Mouse (Mus musculus) heart, adult 2 months (tissue): ENCODE results near the gene Eno1. TPM values are rescaled to one million over a fixed set of nuclear protein-coding genes. Genes with fewer than 3 reads are reported as not detected.
"Not testable (repeated sequence)": the region's sequence is repeated elsewhere in the genome, so short reads cannot be mapped to it uniquely, and the experiment has no call there.

ENCODE experiments used
- DNase-seq, 2 experiments: peaks; one replicate each; pipeline ENCODE4 v3.0.0; 2021
- H3K27ac ChIP-seq: fragments of 200-600 bp; 2 replicates; pipeline ENCODE4 v1.8.1; 2022
- H3K27me3 ChIP-seq: fragments of 200-500 bp; 2 replicates; pipeline ENCODE4 v1.6.1; 2012; ENCODE audit warnings: mild to moderate bottlenecking, low read length, inconsistent platforms, mixed read lengths; ENCODE audit not compliant: control insufficient read depth, insufficient read depth
- H3K36me3 ChIP-seq: fragments of 200-500 bp; 2 replicates; pipeline ENCODE4 v1.6.1; 2012; ENCODE audit warnings: low read length, inconsistent platforms; ENCODE audit not compliant: control insufficient read depth, insufficient read depth
- H3K4me1 ChIP-seq: fragments of 200-500 bp; 2 replicates; pipeline ENCODE4 v1.6.1; 2011; ENCODE audit warnings: low read length; ENCODE audit not compliant: control insufficient read depth, insufficient read depth
- H3K4me3 ChIP-seq: fragments of 200-600 bp; 2 replicates; pipeline ENCODE4 v1.8.1; 2022
- H3K79me2 ChIP-seq: fragments of 200-500 bp; replicated peaks from 2 replicates; pipeline ENCODE4 v1.6.1; 2012; ENCODE audit warnings: mild to moderate bottlenecking, inconsistent platforms, low read length, moderate library complexity, mixed read lengths; ENCODE audit not compliant: control insufficient read depth, insufficient read depth
- H3K9ac ChIP-seq: fragments of 200-500 bp; 2 replicates; pipeline ENCODE4 v1.6.1; 2012; ENCODE audit warnings: low read depth, mild to moderate bottlenecking, control low read depth, inconsistent platforms, low read length, mixed read lengths
- CTCF ChIP-seq: fragments of 200-600 bp; IDR thresholded peaks from 2 replicates; pipeline ENCODE4 v1.8.1; 2022; ENCODE audit warnings: antibody characterized with exemption, mild to moderate bottlenecking, moderate library complexity
- EP300 ChIP-seq: fragments of 200-500 bp; IDR thresholded peaks from 2 replicates; pipeline ENCODE4 v1.6.1; 2011; ENCODE audit warnings: low read depth, low read length, control low read depth; ENCODE audit not compliant: insufficient read depth
- POLR2A ChIP-seq: fragments of 200-500 bp; IDR thresholded peaks from 2 replicates; pipeline ENCODE4 v1.6.1; 2011; ENCODE audit warnings: mild to moderate bottlenecking, low read depth, low read length, control low read depth; ENCODE audit not compliant: insufficient read depth
- WGBS: fragments of 180-500 bp; shearing (Covaris S2); methylation state at CpG from one replicate; pipeline ENCODE4 v1.1.7; 2018; 5-methylcytosine and 5-hydroxymethylcytosine counted together
- intact Hi-C: fragments of 180-260 bp; cut with DNase I; formaldehyde crosslinking; loops from one replicate; pipeline ENCODE4 v1.15.1; 2025
- polyA plus RNA-seq: library from polyadenylated mRNA; depleted of rRNA; stranded (reverse); fragments of >200 nt; gene quantifications from 2 replicates; pipeline ENCODE4 v1.2.3, GENCODE M21; 2012
- total RNA-seq, 2 experiments: library from RNA; stranded (reverse); gene quantifications; 2 replicates each; pipeline ENCODE4 v1.2.3; 2021

Gene Eno1
- total and polyA plus RNA-seq, 3 experiments = 111 to 179 (median 113) TPM

DNA sequence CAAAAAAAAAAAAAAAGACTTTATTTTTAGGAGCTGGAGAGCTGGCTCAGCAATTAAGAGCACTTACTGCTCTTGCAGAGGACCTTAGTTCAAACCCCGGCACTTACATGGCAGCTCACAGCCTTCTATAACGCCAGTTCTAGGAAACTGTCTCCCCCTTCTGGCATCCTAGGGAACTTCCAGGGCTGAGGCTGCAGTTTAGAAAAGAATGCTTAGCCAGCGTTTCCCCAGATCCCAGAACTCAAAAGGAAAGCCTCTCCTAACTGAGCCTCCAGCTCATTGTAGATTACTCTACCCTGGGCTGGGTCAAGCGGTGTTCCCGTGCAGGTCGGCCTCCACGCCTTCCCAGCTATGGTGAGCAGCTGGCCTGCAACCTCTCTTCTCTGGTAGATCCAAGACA, 28.4 kb downstream of the Eno1 start:
- H3K9ac ChIP-seq = no peak overlapping the region
- 52% methylated on average over 7 of the region's 7 CpGs for WGBS
- H3K27me3 ChIP-seq = no peaks in the 10 kb centered on the region
- H3K36me3 ChIP-seq = no peaks in the 10 kb centered on the region
- no peaks in the 10 kb centered on the region for H3K79me2 ChIP-seq
- no peak overlapping the region for H3K4me3 ChIP-seq
- no peak for DNase-seq
- intact Hi-C loops = no loop called here
- peaks cover 6% of the 10 kb centered on the region for H3K4me1 ChIP-seq
- TF ChIP-seq CTCF (peak; percentile 76), POLR2A (no peak), EP300 (no peak)
- H3K27ac ChIP-seq = no peak overlapping the region

DNA sequence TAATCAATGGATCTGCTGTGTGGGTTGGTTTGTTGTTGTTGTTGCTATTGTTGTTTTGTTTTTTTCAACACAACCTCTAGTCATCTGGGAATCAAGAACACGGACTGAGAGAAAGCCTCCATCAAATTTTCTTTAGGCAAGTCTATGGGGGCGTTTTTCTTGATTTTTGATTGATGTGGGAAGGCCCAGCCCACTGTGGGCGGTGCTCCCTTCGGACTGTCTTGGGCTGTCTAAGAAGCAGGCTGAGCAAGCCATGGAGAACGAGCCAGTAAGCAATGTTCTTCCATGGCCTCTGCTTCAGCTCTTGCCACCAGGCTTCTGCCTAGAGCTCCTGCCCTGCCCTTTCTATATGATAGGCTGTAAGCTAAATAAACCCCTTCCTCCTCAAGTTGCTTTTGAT, 28.9 kb downstream of the Eno1 start:
- no peak for TF ChIP-seq EP300
- no peak for TF ChIP-seq CTCF
- no peak for TF ChIP-seq POLR2A
- WGBS = 72% methylated on average over 5 of the region's 5 CpGs
- no peak for DNase-seq
- H3K4me3 ChIP-seq = no peak overlapping the region
- H3K4me1 ChIP-seq = peaks cover 7% of the 10 kb centered on the region
- intact Hi-C loops = no loop called here
- no peak overlapping the region for H3K9ac ChIP-seq
- H3K36me3 ChIP-seq = no peaks in the 10 kb centered on the region
- no peak overlapping the region for H3K27ac ChIP-seq
- H3K27me3 ChIP-seq = no peaks in the 10 kb centered on the region
- H3K79me2 ChIP-seq = no peaks in the 10 kb centered on the region

GRCm38 (mm10) chr4:150266655-150267223, 30.2 kb downstream of the Eno1 start:
- TF ChIP-seq EP300 (no peak), CTCF (no peak), POLR2A (no peak)
- Histone ChIP-seq H3K9ac (no peak overlapping the region), H3K4me1 (peaks cover 7% of the 10 kb centered on the region), H3K4me3 (no peak overlapping the region), H3K27me3 (no peaks in the 10 kb centered on the region), H3K27ac (no peak overlapping the region), H3K36me3 (no peaks in the 10 kb centered on the region), H3K79me2 (no peaks in the 10 kb centered on the region)
- intact Hi-C loops = no loop called here
- WGBS = 61% methylated on average over 21 of the region's 21 CpGs
- DNase-seq = no peak

DNA sequence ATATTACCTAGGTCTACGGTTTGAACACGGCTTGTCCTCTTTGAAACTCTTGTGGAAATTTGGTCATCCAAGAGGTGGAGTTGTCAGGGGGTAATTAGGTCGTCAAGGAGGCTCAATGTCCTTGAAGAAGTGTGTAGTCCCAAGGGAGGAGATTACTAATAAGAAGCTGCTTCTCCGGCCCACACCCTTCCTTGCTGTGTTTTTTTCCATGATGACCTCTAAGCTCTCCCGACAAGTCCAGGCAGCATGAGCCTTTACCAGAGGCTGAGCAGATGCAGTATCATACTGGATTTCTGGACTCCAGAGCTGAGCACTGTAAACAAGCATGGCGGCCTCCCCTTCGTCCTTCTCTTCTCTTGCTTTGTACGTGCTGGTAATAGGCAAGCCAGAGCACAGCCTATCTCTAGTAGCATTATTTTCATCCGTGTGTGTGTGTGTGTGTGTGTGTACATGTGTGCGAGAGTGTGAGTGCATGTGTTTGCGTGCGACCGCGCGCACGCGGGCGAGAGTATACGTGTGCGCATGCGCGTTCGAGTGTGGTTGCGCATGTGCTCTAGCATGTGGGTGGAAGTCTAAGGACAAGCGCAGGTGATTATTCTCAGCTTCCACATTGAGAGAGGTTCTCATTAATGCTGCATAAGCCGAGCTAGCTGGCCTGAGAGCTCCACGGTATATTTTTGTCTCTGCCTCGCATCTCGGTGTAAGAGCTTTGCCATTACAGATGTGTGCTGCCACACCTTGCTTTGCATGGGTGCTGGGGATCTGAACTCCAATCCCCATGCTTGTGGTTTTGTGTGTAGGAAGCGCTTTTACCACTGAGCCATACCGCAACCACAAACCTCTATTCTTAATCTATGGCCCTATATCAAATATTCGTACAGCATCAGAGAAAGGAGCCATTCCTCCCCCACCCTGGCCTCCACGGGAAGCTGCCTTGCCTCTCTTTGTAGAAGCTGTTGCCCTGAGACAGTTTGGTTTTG, 32.4 kb downstream of the Eno1 start:
- DNase-seq = no peak
- 77% methylated on average over 33 of the region's 33 CpGs for WGBS

DNA sequence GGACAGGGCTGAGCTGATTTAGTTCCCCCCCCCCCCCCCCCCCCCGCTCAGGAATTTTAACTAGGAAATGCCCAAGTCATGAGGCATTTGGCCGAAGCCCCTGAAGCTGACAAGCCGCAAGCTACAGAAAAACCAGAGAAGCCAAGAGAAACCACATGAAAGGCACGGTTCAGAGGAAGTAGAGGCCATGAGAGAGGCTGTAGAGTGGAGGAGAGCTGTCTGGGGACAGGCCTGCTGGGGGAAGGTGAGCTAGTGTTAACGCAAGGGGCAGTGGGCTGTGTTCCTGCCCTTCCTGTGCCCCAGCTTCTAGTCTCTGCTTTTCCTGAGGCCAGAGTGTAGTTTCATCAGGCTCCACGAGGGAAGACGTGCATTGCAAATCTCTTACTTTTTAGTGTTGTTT, 33.2 kb downstream of the Eno1 start:
- Histone ChIP-seq H3K79me2 (no peaks in the 10 kb centered on the region), H3K27ac (no peak overlapping the region), H3K4me1 (peaks cover 12% of the 10 kb centered on the region), H3K9ac (peak overlapping the region; percentile 44; the same call in 1 of the 2 replicates), H3K27me3 (no peaks in the 10 kb centered on the region), H3K4me3 (no peak overlapping the region), H3K36me3 (no peaks in the 10 kb centered on the region)
- TF ChIP-seq CTCF (0 out of 2 replicates have a peak, but pooled peaks have one; percentile 3), POLR2A (no peak)
- DNase-seq = no peak
- 27% methylated on average over 7 of the region's 7 CpGs for WGBS
- intact Hi-C loops = no loop called here

More for the DNA sequence above, 32.4 kb downstream of the Eno1 start:
- no peak overlapping the region for H3K4me3 ChIP-seq
- no peak overlapping the region for H3K9ac ChIP-seq
- H3K36me3 ChIP-seq = no peaks in the 10 kb centered on the region
- peaks cover 12% of the 10 kb centered on the region for H3K4me1 ChIP-seq
- TF ChIP-seq POLR2A (no peak), CTCF (no peak), EP300 (no peak)
- intact Hi-C loops = no loop called here
- no peaks in the 10 kb centered on the region for H3K27me3 ChIP-seq
- H3K27ac ChIP-seq = no peak overlapping the region
- H3K79me2 ChIP-seq = no peaks in the 10 kb centered on the region

DNA sequence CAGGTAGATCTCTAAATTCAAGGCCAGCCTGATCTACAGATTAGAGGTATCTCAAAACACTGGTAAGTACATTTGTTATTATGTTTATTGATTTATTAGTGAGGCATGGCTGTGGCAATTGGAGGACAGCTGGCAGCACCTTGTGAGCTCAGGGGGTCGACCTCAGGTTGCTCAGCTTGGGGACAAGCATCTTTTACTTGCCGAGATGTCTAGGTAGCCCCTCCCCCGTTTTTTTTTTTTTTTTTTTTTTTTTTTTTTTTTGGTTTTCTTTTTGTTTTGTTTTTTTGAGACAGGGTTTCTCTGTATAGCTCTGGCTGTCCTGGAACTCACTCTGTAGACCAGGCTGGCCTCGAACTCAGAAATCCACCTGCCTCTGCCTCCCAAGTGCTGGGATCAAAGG, 34.2 kb downstream of the Eno1 start:
- H3K36me3 ChIP-seq, H3K79me2 ChIP-seq, H3K27me3 ChIP-seq, intact Hi-C loops, H3K4me3 ChIP-seq, H3K27ac ChIP-seq, DNase-seq, H3K9ac ChIP-seq: not testable (repeated sequence)
- 67% methylated on average over 4 of the region's 4 CpGs for WGBS
- peaks cover 12% of the 10 kb centered on the region for H3K4me1 ChIP-seq
